Mouse (Mus musculus): ENCODE measurements around the gene Lipo1. TPM values are rescaled to one million over a fixed set of nuclear protein-coding genes. Genes with fewer than 3 reads are reported as not detected.
A peak's percentile ranks its signal among the peaks of the same experiment; 100 is the strongest.
"Not testable (repeated sequence)": the region's sequence is repeated elsewhere in the genome, so short reads cannot be mapped to it uniquely, and the experiment has no call there.

The Lipo1 gene
- polyA plus RNA-seq (2016; fragmentation: Nextera tagmentation; extraction: Ambion mirVana) = not detected in 2 replicates

DNA sequence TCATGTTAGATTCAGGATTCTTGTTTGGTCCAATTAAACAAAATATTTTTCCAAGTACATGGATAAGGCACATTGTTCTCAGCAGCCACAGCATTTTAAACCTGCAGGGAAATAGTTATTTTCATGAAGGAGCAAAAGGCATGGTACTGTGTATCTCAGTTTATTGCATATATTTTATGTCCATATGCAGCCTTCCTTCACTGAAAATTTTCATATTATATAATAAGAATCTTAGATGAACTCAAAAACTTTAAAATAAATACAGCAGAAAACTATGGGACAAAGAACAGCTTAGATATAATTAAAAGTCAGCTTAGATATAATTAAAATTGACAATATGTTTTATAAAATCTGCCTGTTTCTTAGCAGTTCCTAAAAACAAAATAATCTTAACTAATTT lies at the start of gene Lipo1:
Gene Lipo1, minus strand, starts transcription at position 101 of the 400 bp plus-strand sequence.
- not testable (repeated sequence) for H3K4me1 ChIP-seq (replicated peaks); H3K27ac ChIP-seq (ENCODE audit: poor library complexity, severe bottlenecking); H3K4me3 ChIP-seq; H3K9me3 ChIP-seq (replicated peaks); H3K4me2 ChIP-seq; ATAC-seq (ENCODE audit: insufficient number of reproducible peaks, low FRiP score); H3K9ac ChIP-seq; H3K27me3 ChIP-seq (replicated peaks); H3K36me3 ChIP-seq

- Histone ChIP-seq H3K36me3 (no peaks in the 10 kb centered on the region), H3K9ac (no peak overlapping the region), H3K9me3 (replicated peaks) (no peaks in the 10 kb centered on the region), H3K27ac (ENCODE audit: poor library complexity, severe bottlenecking) (no peak overlapping the region), H3K4me2 (no peak overlapping the region), H3K4me1 (replicated peaks) (no peaks in the 10 kb centered on the region), H3K27me3 (replicated peaks) (no peaks in the 10 kb centered on the region), H3K4me3 (no peak overlapping the region)
- ATAC-seq (ENCODE audit: insufficient number of reproducible peaks, low FRiP score) = no peak
- WGBS = 79% methylated on average over 12 of the region's 12 CpGs
Observed at GRCm38 (mm10) chr19:33786576-33787277, 532 bp downstream of the Lipo1 start.

DNA sequence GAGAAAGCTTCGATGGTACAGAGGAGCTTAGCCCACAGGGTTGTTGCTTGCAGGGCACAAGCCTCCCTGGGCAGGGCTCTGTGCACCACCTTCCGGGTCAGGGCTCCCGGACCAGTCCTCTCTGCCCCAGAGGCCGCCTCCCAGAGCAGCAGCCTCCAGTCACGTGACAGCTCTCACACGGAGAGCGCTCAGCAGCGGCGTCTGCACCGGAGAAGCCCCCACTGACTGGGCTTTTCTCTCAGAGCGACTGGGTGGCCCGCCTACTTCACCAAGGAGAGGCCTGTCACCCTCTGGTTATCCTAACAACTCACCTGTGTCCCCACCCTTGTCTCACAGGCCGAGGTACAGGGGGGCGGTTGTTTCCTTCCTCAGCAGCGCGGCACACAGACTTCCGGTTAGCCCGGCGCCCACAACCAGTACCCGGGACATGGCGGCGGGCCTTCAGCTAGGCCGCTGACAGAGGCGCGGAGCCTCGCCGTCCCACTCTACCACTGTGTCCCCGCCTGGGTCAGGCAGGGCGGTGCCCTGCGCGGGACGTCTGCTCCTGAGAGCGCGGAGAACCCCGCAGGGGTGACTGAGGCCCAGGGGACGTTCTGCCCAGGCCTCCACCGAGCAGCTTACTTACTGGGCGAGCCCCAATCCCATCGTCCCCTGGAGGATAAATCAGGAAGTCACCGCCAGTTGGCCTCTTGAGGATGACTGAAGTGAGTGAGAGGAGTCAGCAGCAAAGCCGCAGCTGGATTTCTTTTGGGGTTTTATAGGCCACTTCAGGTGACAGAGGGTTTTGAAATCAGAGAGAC lies 25.8 kb downstream of the Lipo1 start, which contains the start of gene Lipo3:
Gene Lipo3, minus strand, starts transcription at position 665 of the 800 bp plus-strand sequence.
- not testable (repeated sequence) for H3K9ac ChIP-seq; H3K36me3 ChIP-seq; H3K27ac ChIP-seq (ENCODE audit: poor library complexity, severe bottlenecking); H3K9me3 ChIP-seq (replicated peaks); H3K27me3 ChIP-seq (replicated peaks); H3K4me1 ChIP-seq (replicated peaks)
- peak within 1 kb of the TSS; percentile 31 for H3K4me3 ChIP-seq
- peak; percentile 72 for ATAC-seq (ENCODE audit: insufficient number of reproducible peaks, low FRiP score)
- H3K4me2 ChIP-seq = peak within 1 kb of the TSS; percentile 58
- WGBS = 31% methylated on average over 13 of the region's 41 CpGs

- H3K4me3 ChIP-seq; ATAC-seq (ENCODE audit: insufficient number of reproducible peaks, low FRiP score); H3K27me3 ChIP-seq (replicated peaks); H3K9me3 ChIP-seq (replicated peaks); H3K9ac ChIP-seq; H3K4me1 ChIP-seq (replicated peaks); H3K27ac ChIP-seq (ENCODE audit: poor library complexity, severe bottlenecking); H3K36me3 ChIP-seq; H3K4me2 ChIP-seq: not testable (repeated sequence)
- WGBS = 91% methylated on average over 1 of the region's 1 CpGs
Observed at GRCm38 (mm10) chr19:33751259-33751658, 36.0 kb downstream of the Lipo1 start, which contains the start of gene Lipo2. Gene Lipo2 (minus strand): TSS chr19:33751359.

Other genes with a start within 250 kb of the Lipo1 start
- gene Gm8978, start 162.2 kb downstream of the Lipo1 start, polyA plus RNA-seq (2016; fragmentation: Nextera tagmentation; extraction: Ambion mirVana) = not detected in 2 replicates
- gene Lipo2, start 36.1 kb downstream of the Lipo1 start, polyA plus RNA-seq (2016; fragmentation: Nextera tagmentation; extraction: Ambion mirVana) = 0.48 and 0.55 TPM in 2 replicates
- 14.1 and 14.4 TPM in 2 replicates for gene Lipo3, start 25.5 kb downstream of the Lipo1 start, polyA plus RNA-seq (2016; fragmentation: Nextera tagmentation; extraction: Ambion mirVana)
- 0.15 TPM in 1 of 2 replicates, not detected in the other for gene Lipf, start 173.7 kb upstream of the Lipo1 start, polyA plus RNA-seq (2016; fragmentation: Nextera tagmentation; extraction: Ambion mirVana)
- gene Lipk, start 220.8 kb upstream of the Lipo1 start, polyA plus RNA-seq (2016; fragmentation: Nextera tagmentation; extraction: Ambion mirVana) = not detected in 2 replicates

Measured in heart, embryonic 12.5 days (tissue).